Mouse (Mus musculus) heart, adult 11 months (tissue): ENCODE data around the gene Tbx3.

Experiments used
- DNase-seq: peaks from one replicate; pipeline ENCODE4 v3.0.0; 2022

The Tbx3 gene

DNA sequence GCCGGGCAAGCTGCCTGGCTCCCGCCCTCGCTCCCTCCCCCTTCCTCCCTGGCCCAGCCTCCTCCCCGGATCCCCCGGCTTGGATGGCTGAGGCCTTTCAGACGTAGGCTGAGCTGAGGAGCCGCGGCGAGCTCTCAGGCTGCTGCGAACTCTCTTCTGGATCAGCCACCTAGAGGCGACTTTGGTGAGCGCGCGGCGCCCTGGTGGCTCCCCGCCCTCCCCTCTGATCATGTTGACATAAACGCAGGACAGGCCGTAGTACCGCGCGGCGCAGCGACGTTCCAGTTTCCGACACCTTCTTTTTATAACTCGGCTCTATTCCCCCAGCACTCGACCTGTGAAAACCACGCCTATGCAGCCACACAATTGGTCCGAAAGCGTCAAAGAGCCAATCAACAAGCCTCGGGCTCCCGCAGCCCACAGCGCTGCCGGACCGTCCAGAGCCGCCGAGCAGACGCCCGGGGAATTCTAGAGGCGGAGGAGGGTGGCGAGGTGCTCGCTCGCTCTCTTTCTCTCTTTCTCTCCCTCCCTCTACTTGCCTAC, at the start of gene Tbx3:
TSS of gene Tbx3 (plus strand) at position 104 of the 543 bp plus-strand sequence.
- DNase-seq = peak; percentile 100

DNA sequence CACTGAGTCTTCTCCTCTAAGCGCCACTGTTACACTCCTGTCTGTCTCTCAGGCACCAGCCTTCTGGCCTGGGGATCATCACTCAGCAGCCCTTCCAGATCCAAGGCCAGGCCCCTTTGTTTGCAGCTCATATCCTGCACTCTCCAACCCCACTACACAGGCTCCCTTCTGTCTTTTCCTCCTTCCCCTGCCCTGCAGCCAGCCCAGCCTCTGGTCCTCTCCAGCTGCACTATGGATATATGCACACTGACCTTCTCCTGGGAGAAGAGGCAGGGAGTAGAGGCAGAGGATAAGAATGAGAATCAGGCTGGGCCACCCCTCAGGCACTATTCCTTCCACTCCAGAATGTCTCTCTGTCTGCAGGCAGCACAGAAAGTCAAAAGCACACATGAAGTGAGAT, 48.4 kb upstream of the Tbx3 start:
- no peak for DNase-seq

DNA sequence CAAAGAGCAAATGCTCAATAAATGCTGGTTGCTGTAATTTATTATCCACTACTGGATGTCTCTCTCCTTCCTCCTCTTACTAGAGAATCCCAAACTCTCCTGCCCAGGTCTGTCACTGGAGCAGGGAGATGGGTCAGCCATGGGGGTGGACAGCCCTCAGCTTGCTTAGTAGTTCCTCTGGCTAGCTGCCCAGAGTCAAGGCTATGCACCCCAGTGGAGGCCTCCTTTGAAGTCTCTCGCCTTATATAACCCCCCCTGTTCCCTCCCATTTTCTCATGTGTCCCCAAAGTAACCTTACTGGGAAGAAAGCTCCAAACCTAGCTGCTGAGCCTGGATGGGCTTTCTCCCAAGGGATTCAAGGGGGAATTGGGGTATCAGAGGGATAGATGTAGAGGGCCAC, 45.9 kb upstream of the Tbx3 start:
- no peak for DNase-seq

DNA sequence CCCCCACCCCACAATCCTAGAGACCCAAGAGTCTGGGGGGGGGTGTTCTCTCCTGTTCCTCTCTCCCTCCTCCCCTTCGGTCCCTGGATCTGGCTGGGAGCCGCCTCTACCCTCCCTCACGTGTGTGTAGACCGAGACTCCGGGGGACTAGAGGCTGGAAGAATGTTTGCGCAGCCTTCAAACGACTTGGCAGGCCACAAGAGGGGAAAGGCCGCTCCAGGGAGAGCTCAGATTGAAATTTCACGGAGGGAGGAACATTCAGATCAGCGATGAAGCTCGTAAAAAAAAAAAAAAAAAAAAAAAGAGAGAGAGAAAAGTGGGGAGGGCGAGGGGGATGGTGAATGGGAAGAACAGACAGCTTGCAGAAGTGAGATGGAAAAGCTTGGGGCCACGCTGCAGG, 44.9 kb upstream of the Tbx3 start:
- no peak for DNase-seq

DNA sequence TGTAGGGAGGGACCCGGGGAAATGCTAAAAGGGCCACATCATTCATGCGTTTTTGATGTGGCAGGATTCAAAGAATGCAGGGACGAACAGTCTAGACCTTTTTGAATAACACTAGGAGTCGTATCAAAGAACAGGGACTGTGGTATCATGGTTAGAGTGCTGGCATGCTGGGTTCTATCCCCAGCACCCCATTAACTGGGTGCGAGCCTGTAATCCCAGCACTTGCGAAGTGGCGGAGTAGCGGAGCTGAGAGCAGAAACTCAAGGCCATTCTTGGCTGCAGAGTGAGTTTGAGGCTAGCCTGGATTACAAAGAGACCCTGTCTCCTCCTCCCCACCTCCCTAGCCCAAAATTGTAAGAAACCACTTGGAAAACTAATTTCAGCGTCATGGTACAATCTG, 44.3 kb upstream of the Tbx3 start:
- no peak for DNase-seq

DNA sequence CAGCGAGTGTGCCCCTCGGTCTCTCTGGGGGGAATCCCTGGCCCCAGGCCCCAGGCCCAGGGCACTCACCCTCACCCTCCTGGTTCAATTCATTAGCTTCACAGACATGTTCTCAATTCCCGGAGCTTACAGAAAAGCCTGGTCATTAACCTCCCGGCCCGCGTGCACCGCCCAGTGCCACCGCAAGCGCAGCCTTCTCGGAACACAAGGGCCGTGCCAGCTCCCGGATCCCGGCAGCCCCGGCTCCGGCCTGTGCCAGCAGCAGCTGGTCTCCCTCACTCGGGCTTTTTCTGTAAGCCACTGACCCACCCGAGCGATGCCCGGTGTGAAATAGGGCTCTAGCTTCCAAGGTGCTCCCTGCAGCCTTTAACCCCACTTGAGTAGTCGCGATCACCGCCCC, 43.8 kb upstream of the Tbx3 start:
- no peak for DNase-seq

DNA sequence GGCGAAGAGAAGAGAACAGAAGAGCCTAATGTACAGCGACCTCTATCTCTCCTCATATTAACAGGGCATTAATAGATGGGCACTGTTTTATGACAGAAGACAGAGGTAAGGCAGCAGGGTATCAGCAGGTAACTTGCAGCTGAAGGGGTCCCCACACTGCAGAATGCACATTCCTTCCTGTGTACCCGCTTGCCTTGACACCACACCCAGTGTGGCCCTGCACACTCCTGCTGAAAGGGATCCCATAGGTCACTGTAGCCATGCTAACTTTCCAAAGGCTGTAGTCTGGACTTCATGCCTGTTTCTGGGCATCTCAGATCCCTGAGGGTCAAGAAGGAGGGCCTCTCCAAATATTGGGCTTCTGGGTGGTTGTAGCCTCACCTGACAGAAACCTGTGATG, 42.4 kb upstream of the Tbx3 start:
- DNase-seq = no peak

DNA sequence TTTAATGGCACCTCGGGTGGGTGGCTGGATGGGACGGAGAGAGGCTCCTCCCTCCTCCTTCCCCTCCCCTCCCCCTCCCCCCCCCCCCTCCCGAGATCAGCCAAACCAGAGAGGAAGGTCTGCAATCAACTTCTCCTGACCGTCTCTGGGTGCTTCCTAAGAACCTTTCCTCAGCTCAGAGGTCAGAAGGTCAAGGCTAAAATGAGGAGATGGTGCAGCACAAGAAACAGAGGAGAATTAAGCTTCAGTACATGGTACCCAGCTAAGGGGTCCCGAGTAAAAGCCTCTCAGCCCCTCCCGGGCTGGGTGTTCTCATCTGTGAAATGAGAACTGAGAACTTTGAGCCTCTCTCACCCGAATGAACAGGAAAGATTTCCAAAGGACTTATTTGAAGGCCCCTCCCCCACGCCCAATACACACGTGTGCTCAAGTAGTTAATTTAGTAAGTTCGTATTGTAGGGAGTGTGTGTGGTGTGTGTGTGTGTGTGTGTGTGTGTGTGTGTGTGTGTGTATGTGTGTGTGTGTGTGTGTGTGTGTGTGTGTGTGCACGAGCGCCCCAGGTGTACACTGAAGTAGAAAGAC, 41.6 kb upstream of the Tbx3 start:
- no peak for DNase-seq

DNA sequence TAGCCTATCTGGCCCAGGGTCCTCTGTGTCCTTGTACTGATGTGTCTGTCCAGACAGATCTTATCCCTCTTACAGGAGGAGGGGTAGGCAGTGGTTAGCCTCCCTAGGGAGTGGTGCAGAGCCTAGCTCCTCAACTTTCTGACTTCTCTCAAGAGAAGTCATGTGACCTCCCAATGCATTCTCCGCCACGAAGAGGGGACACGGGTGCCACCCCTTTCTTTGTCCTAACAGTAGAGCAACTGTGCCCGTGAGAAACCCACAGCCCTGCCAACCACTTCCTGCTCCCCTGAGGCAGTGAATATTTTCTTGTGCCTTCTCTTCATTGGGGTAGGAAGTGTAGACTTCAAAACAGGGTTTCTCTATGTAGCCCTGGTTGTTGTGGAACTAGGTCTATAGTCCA, 36.9 kb upstream of the Tbx3 start:
- peak; percentile 88 for DNase-seq

DNA sequence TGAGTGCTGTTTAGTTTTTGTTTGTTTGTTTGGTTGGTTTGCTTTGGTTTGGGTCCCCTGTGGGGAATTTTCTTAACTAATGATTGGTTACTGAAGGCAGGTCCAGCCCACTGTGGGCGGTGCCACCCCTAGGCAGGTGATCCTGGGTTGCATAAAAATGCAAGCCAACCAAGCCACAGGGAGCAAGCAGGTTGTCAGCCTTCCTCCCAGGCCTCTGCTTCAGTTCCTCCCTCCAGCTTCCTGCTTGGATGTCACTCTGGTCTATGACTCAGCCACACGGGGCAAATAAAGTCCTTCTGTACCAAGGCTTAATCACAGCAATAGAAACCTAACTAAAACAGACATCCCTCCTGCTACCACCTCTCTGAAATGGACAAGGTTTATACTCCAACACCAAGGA, 35.6 kb upstream of the Tbx3 start:
- DNase-seq = no peak

DNA sequence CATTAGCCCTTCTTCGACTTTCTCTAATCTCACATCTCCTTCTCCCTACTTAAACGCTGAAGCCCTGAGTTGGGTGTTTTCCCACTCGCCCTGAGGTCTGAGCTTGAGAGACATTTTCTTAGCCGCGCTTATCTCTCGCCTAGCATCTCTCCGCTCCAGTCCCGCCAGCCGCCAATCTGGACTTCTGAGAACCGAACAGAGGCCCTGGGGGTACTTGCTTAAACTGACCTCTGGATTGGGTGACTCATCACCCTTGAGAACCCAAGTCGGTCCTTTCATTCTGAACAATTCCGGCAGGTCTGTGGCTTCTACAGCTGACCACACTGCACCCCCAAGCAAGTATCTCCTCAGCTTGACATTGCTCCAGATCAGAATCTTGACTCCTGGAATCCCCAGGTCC, 32.2 kb upstream of the Tbx3 start:
- DNase-seq = no peak

DNA sequence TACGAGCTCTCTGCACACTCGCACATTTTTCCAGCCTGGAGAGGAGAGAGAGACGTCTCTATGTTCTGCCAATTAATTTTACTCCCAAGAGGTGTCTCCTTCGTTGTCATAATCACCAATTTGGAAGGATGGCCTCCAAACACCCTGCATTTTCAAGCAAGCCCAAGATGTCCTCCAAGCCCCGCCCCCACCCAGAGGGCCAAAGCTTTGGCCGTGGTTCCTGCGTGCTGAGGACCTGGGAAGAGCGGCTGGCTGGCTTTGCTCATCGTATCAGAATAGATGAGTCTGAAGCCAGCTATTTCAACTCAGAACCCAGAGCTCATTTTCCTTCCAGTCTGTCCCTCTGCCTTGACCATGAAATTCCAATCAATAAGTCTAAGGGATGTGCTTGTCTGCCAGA, 29.4 kb upstream of the Tbx3 start:
- DNase-seq = no peak

DNA sequence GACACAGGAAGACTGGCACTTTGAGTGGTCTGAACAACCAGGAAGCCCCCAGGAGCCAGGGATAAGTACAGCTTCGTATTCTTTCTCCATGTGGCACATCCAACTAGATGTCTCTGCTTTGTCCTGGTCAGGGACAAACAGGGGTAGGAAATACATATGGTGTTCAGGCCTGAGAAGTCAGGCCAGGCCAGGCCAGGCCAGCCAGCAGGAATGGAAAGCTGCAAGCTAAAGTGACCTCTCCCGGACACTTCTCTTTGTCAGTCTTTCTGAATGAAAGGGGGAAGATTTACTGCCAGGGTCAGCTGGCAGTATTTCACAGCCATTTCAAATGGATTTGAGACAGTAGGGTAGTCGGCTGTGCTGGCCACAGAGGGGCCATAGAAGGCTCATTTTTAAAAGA, 28.8 kb upstream of the Tbx3 start:
- DNase-seq = no peak

DNA sequence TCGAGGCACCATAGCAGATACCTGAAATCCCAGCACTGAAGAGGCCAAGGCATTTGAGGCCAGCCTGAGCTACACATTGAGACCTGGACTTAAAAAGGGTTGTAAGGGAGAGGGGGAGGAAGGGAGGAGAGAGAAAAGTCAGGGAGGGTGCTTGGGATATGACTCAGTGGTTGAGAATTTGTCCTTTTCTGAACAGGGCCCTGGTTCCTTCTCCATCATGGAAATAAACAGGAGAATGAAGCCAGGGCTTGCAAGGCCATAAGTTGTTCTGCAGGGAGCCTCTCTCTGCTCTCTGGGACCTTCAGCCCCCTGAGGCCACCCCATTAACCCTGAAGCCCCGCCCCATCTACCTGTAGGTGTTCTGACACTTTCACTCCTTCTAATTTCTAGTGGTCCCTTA, 23.5 kb upstream of the Tbx3 start:
- no peak for DNase-seq

DNA sequence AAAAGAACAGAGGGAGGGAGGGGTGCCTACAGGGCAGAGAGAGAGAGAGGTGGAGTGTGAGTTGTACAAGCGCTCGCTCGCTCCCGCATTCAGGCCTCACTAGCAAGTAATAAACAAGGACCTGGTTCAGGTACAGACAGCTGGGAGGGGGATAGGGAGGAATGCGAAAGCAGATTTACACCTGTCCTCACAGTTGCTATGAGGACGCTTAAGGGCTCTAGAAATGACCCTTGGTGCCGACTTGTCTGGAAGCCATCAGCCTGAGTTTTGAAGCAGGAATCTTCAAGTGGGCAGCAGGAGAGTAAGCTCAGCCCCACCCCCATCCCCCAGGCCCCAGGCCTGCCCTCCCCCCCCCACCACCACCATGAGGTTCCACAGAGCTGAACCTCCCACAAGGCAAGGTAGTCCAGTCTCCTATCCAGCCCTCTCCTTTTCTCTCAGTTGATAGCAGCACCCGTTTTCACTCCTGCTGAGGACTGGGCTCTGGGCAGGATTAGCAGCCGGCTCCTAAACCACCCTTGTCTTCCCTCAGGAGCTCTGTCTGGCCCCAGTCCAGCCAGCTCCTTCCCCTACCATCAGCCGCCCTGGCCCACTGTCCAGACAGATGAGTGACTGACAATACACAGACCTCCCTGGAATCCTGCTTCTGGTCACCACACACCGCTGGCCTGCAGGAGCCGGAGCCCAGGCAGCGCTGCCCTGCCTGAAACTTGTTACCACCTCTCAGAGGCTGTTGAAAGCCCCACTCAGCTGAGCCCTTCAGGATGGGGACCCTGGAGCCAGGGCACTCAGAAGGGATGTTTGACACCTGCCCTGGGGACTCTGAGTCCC, 19.1 kb upstream of the Tbx3 start:
- peak; percentile 94 for DNase-seq

DNA sequence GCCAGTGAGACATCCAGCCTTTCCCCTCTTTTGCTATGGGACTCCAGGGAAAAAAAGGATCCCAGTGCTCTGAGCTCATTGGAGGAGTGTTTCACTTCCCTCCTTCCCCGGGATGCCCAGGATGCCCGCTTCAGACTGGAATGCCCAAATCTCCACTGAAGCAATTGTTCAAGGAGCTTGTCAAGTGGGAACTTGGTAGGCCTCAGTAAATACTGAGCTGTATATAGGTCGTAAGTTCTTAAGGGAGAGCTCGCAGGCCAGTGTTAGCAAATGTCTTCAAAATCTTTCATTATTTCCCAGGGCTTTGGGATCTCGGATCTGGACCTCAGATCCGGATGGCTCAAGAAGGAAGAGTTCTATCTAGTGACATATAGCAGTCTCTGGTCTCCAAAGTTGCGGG, 14.1 kb upstream of the Tbx3 start:
- DNase-seq = no peak

DNA sequence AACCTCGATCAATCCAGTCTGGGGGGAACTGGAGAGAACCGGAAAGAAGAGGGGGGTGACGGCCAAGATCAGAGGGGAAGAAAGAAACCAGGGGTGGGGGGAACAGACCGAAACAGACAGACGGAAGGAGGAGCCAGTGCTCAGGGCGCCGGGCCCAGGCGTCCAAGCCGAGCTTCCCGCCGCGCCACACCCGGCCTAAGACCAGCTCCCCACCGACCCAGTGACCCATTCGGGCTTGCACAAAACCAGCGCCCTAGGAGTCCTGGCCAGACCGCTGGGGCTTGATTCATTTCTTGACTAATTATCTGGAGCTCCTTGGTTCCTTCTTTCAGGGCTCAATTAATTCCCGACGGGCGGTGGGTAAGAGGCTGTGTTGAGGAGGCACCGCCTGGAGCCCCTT, 13.6 kb upstream of the Tbx3 start:
- no peak for DNase-seq

DNA sequence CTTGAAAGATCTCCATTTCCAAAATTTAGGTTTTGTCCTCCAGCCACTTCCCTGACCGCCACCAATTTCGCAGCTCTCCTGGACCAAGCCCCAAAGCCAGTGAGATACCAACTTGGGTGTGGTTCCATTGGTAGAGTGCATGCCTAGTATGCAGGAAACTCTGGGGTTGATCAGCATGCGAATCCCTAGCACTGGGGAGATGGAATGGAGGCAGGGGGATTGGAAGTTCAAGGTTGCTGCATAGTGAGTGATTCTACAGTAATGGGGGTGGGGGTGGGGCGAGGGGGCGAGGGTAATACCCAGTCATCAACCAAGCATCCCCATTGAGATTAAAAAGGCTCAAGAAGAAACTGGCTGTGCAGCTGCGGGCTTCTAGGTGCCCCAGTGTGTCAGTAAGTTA, 13.1 kb upstream of the Tbx3 start:
- DNase-seq = no peak

DNA sequence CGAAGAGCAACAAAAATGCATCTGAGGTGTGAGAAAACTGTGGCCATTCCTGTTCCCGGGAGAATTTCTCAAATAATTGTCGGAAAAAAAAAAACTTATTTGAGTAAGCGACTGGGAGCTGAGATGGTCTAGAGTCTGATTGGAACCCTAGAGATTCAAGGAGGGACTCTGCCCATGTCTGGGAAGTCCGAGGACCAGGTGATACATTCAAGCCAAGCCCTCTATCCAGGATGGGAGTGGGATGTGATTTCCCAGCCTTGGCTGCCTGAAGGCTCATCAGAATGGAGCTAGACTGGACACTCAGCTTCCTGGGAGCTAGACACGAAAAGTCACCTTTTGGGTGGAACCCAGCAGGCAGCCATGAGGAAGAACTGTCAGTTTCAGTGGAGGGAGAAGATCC, 12.7 kb upstream of the Tbx3 start:
- DNase-seq = no peak

DNA sequence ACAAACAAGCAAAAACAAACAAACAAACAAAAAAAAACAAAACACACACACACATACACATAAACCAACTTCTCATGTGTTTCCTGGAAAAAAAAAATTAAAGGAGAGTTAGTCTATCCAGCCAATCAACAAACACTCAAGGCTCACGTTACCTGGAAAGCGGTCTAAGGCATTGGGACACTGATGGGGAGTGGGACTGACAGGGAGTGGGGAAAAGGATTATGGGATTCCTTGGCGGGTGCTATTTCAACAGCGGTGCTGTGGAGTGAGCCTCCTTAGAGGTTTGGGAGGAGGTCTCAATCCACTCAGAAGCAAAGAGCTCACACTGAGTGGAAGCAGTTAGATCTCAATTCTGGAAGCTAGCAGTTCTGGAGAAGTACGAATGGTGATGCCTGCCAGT, 12.1 kb upstream of the Tbx3 start:
- DNase-seq = no peak

DNA sequence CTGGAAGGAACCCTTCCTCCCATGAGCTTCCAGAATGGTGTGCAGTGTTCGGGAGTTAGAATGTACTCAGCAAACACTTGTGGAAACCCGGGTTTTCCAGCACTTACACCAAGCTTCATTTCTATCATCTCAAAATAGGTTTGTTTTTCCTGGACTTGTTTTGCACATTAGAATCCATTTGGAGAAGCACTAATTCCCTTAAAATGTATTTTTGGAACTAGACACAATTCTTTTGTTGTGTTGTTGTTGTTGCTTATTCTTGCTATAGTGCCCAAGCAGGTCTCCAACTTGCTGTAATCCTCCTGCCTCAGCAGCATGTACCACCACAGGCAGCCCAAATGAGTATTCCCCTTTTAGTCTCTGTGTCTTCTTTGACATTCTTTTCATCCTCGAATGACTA, 11.4 kb upstream of the Tbx3 start:
- DNase-seq = no peak

DNA sequence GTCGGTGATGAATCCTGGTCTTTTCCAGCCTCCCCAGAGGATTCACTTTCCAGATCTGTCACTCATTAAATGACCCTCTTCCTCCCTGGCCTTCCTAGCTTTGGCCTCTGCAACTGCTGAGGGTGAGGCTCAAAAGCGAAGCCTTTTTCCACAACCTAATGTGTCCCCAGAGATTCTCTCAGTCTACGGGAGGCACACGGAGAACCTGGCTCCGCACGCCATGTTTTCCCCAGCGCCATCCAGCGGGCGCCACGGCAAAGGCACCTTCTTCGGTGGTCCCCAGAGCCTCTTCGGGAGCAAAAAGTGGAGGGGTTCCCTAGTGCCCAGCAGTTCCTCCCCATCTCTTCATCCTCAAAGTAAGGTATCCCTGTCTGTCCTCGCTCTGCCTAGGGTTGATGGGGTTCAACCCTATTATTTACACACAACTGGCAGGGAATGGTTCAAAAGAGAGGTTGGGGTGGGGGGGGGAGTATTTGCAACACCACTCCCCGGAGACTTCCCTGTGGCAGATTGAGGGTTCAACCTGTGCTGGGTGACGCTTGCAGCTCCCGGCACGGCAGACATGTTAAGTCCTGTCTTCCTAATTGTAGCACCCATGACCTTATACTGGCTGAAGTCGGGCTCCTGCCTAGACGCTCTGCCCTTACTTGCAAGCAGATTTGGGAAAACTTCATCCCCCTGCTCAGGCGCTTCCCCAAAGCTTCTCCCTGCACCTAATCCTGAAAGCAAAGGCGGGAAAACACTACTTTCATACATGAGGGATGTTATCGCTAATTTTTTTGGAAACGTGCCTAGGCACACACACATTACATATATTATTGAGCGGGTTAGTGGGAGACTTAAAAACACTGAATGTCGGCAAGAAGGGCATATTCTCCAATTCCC, 9.7 kb upstream of the Tbx3 start:
- no peak for DNase-seq

DNA sequence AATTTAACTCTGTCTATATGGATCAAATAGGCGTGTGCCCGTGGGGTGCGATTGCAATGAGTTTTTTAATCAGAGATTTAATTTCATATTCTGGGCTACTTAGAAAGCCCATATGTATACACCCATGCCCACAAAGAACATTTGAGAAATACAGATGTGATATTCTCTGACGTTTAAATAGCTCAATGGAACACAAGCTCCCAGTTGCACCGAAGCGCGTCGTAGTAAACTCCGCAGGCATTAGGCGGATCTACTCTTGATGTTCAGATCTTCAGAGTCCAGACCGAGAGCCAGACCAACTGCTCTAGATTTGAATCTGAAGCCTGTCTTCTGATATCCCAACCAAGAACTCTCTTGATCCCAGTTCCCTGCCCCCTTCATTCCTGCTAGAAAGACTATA, 9.0 kb upstream of the Tbx3 start:
- no peak for DNase-seq

DNA sequence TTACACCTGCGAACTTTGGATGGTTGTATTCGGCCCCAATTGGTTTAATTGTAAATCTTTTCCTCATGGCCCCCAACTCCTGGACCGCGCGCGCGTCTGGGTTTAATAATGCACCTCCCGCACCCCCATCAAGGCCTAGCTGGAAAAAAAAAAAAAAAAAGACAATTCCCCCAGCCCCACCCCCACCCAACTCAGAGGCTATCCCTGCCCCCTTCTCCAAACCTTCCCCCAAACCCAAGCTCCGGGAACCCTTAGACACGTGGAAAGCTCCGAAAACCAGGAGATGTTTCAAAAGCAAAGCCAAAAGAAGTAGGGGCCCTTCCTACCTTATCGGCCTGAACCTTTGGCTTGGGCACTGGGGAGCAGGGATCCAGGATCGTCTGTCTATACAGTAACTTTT, 8.1 kb upstream of the Tbx3 start:
- DNase-seq = no peak
